Comparison of ENCODE assay signal across 13 mouse cellular contexts in the genomic region with DNA sequence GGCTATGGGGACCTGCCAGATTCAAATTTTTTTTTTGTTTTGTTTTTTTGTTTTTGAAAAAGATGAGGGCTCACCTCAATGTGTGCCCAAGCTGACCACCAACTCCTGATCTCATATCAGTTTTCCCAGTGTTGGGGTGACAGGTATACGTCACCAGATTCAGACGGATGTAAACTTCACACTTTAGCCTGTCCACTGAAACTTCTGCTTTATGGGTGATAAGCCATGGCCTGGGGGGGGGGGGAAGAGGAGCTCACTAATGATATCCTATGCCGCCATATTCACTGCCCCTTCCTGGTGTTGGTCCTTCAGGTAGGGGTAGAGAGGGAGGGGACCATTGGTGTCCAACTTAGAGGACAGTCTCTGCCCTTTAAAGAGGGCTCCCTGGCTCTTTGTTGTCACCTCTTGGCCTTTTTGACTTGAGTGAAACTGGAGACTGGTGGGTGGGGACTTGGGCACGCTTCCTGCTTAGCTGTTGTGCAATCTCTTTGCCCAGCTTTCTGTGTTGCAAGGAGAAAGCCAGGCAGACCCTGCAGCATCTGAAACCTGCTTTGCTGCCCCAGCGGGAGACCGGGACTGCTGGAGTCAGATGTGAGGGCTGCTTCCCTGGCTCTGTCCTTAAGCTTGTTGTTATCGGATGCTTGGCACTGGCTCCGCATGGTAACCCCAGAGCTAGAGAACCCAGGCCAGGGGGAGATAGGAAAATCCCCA.
A peak's percentile ranks its signal among the peaks of the same experiment; 100 is the strongest.
DNase-seq lines count a peak whose midpoint lies in the region; ATAC-seq and TF ChIP-seq lines count a peak whose summit lies in the region.
"Had no signal": no experiment of that assay in that cellular context is flagged by ENCODE, and none has a peak within 500 bp of the region (broad histone marks: within the 10 kb centered on the region; RNA-seq: fewer than 3 reads in every experiment).

No protein-coding gene starts in this region.

- no peak overlapping the region for H3K4me3 ChIP-seq in midbrain, embryonic 14.5 days (replicated peaks; ENCODE audit: low read depth, low read length)
- no peak overlapping the region for H3K4me3 ChIP-seq in midbrain, embryonic 10.5 days
- H3K4me3 ChIP-seq in lung, postnatal 0 days (ENCODE audit: low read depth, low read length): no peak overlapping the region
- H3K4me3 ChIP-seq: heart, embryonic 15.5 days; neural tube, embryonic 12.5 days had no signal

- 49% methylated on average over 8 of the region's 8 CpGs for WGBS in midbrain, embryonic 14.5 days
- WGBS in midbrain, embryonic 10.5 days: 42% methylated on average over 8 of the region's 8 CpGs
- 44% methylated on average over 8 of the region's 8 CpGs for whole genome bisulfite sequencing in lung, postnatal 0 days

- TF ChIP-seq CTCF in lung, postnatal 0 days (IDR thresholded peaks at IDR 0.05): no peak

- ATAC-seq in midbrain, embryonic 14.5 days (ENCODE audit: low FRiP score, low TSS enrichment): no peak
- peak; percentile 66 for ATAC-seq in lung, postnatal 0 days

- DNase-seq in adrenal gland, adult 2 months: peak; percentile 13
- no peak for DNase-seq in adrenal gland, postnatal 4 days (ENCODE audit: low spot score in 2 of 2)
- peak; percentile 19 for DNase-seq in midbrain, embryonic 14.5 days
- no peak for DNase-seq in midbrain, embryonic 10.5 days (ENCODE audit: low spot score)
- peak; percentile 66 for DNase-seq in lung, postnatal 0 days (ENCODE audit: low spot score)
- no peak for DNase-seq in thymus, postnatal 10 days (ENCODE audit: low spot score in 2 of 2)
- no peak for DNase-seq in layer of hippocampus, adult 18-20 months (ENCODE audit: low spot score in 2 of 2)
- no peak for DNase-seq in heart, postnatal 25 days (ENCODE audit: low spot score)
- DNase-seq: adrenal gland, adult 8-10 months; kidney, postnatal 25 days had no signal

- intact Hi-C loops in heart, postnatal 25 days (cut with DNase I): no loop called here

- no peaks in the 10 kb centered on the region for H3K9me3 ChIP-seq in midbrain, embryonic 14.5 days (ENCODE audit: control insufficient read depth, low read length)
- no peaks in the 10 kb centered on the region for H3K9me3 ChIP-seq in midbrain, embryonic 10.5 days (replicated peaks)
- H3K9me3 ChIP-seq in lung, postnatal 0 days (ENCODE audit: low read length): no peaks in the 10 kb centered on the region
- H3K9me3 ChIP-seq: heart, embryonic 15.5 days; neural tube, embryonic 12.5 days had no signal

- no peak for TF ChIP-seq EP300 in lung, postnatal 0 days (IDR thresholded peaks at IDR 0.05)

- 0 out of 2 replicates have a peak overlapping the region, but pooled peaks have one; percentile 2 for H3K9ac ChIP-seq in midbrain, embryonic 14.5 days (replicated peaks; ENCODE audit: low read length)
- H3K9ac ChIP-seq in lung, postnatal 0 days (replicated peaks; ENCODE audit: low read depth): no peak overlapping the region
- H3K9ac ChIP-seq: heart, embryonic 15.5 days; neural tube, embryonic 12.5 days had no signal

- H3K27ac ChIP-seq in midbrain, embryonic 14.5 days (replicated peaks; ENCODE audit: low read depth, low read length): no peak overlapping the region
- H3K27ac ChIP-seq in midbrain, embryonic 10.5 days (replicated peaks): no peak overlapping the region; the same call in 1 of the 2 replicates
- H3K27ac ChIP-seq in lung, postnatal 0 days (ENCODE audit: low read length): no peak overlapping the region
- H3K27ac ChIP-seq: heart, embryonic 15.5 days; neural tube, embryonic 12.5 days had no signal

- no peak overlapping the region for H3K4me2 ChIP-seq in midbrain, embryonic 14.5 days (ENCODE audit: low read length)
- no peak overlapping the region for H3K4me2 ChIP-seq in lung, postnatal 0 days (replicated peaks; ENCODE audit: low read depth, low read length)
- H3K4me2 ChIP-seq: heart, embryonic 15.5 days; liver, embryonic 11.5 days; neural tube, embryonic 12.5 days had no signal

- H3K36me3 ChIP-seq in midbrain, embryonic 14.5 days (ENCODE audit: control insufficient read depth, insufficient read depth, low read length): no peaks in the 10 kb centered on the region
- H3K36me3 ChIP-seq in midbrain, embryonic 10.5 days: no peaks in the 10 kb centered on the region
- H3K36me3 ChIP-seq in lung, postnatal 0 days (ENCODE audit: insufficient read depth, low read length): no peaks in the 10 kb centered on the region
- H3K36me3 ChIP-seq: heart, embryonic 15.5 days; neural tube, embryonic 12.5 days had no signal

- no peaks in the 10 kb centered on the region for H3K27me3 ChIP-seq in midbrain, embryonic 14.5 days (ENCODE audit: control insufficient read depth, insufficient read depth, low read length)
- H3K27me3 ChIP-seq in midbrain, embryonic 10.5 days (ENCODE audit: low read depth, poor library complexity, severe bottlenecking): no peaks in the 10 kb centered on the region
- H3K27me3 ChIP-seq in lung, postnatal 0 days (replicated peaks; ENCODE audit: insufficient read depth, low read length): no peaks in the 10 kb centered on the region
- H3K27me3 ChIP-seq: heart, embryonic 15.5 days; neural tube, embryonic 12.5 days had no signal

- peaks cover 5% of the 10 kb centered on the region; the same call in 1 of the 2 replicates for H3K4me1 ChIP-seq in midbrain, embryonic 14.5 days (ENCODE audit: control insufficient read depth, insufficient read depth, low read length)
- H3K4me1 ChIP-seq in midbrain, embryonic 10.5 days: peaks cover 14% of the 10 kb centered on the region
- H3K4me1 ChIP-seq in lung, postnatal 0 days (ENCODE audit: insufficient read depth, low read depth, low read length): no peaks in the 10 kb centered on the region
- H3K4me1 ChIP-seq: heart, embryonic 15.5 days; neural tube, embryonic 12.5 days had no signal

Comparison
In these comparisons a context has a peak if more than half of its experiments do, and no peak if none do; other contexts are left out.
1. DNase-seq: peak in adrenal gland, adult 2 months (single experiment), midbrain, embryonic 14.5 days (single experiment) and lung, postnatal 0 days (single experiment); none in adrenal gland, postnatal 4 days (0 of 2), midbrain, embryonic 10.5 days (single experiment), thymus, postnatal 10 days (0 of 2), layer of hippocampus, adult 18-20 months (0 of 2) and heart, postnatal 25 days (single experiment).